Mouse (Mus musculus): ENCODE results near the gene Lypd8.

The Lypd8 gene

GRCm38 (mm10) chr11:58399985-58400645, 21.3 kb downstream of the Lypd8 start:
- in situ Hi-C loops (cut with MboI, MseI) = loop anchor here (10.0 kb wide), 1 partner anchor 245 kb away; the partner anchor contains the start of gene Trim58

GRCm38 (mm10) chr11:58400655-58401054, 21.8 kb downstream of the Lypd8 start:
- in situ Hi-C loops (cut with MboI, MseI) = no loop called here

- in situ Hi-C loops (cut with MboI, MseI) = no loop called here
These were observed 29.2 kb downstream of the Lypd8 start for GRCm38 (mm10) chr11:58408066-58408465.

GRCm38 (mm10) chr11:58418336-58418735, 39.5 kb downstream of the Lypd8 start:
- in situ Hi-C loops (cut with MboI, MseI) = no loop called here

GRCm38 (mm10) chr11:58420815-58421214, 42.0 kb downstream of the Lypd8 start, which contains the start of gene 1810065E05Rik:
TSS of gene 1810065E05Rik (plus strand) at chr11:58421111.
- in situ Hi-C loops (cut with MboI, MseI) = no loop called here

GRCm38 (mm10) chr11:58432259-58432658, 53.4 kb downstream of the Lypd8 start, which contains the start of gene Gm12253:
TSS of gene Gm12253 (plus strand) at chr11:58432559.
- in situ Hi-C loops (cut with MboI, MseI) = no loop called here

GRCm38 (mm10) chr11:58437866-58438265, 59.0 kb downstream of the Lypd8 start:
- in situ Hi-C loops (cut with MboI, MseI) = no loop called here

All from T-helper 2 cell (primary cell).